Mouse (Mus musculus): ENCODE measurements at regions not wholly inside any gene's neighbourhood (a gene's known extent, or its start where the extent isn't known, plus 50 kb on each side); places are given as distances from the start of the nearest gene placed in this dataset.

GRCm38 (mm10) chr7:72362690-72363089 is 56.3 kb upstream of the Mctp2 start:
- peak; percentile 74 for DNase-seq (ENCODE audit: low read depth, low spot score)

- peak; percentile 49 for DNase-seq (ENCODE audit: low read depth, low spot score)
Observed at GRCm38 (mm10) chr7:72391323-72391722, 84.9 kb upstream of the Mctp2 start.

- peak; percentile 48 for DNase-seq (ENCODE audit: low read depth, low spot score)
Observed at GRCm38 (mm10) chr7:72400056-72400455, 93.6 kb upstream of the Mctp2 start.

DNA sequence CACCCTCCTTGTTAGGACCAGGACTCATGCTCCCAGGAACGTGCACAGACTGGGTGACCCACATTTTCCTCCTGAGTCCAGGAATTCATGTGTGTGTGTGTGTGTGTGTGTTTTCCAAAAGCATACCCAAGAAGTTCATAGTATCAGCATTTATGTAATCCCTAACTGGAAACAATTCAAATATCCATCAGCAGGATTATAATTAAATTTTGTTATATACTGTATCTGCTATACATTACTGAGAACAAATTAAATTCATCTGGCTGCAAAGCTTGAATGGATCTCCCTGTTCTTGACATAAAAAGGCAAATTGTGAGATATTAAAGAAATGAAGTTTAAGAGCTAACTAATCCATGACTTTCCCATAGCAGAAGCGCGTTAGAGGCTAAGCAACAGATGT is 99.7 kb upstream of the Mctp2 start:
- no peak for DNase-seq (ENCODE audit: low read depth, low spot score)

- DNase-seq (ENCODE audit: low read depth, low spot score): no peak
Observed at GRCm38 (mm10) chr7:72408409-72408986, 102.1 kb upstream of the Mctp2 start.

- DNase-seq (ENCODE audit: low read depth, low spot score): no peak
Observed at GRCm38 (mm10) chr7:72438552-72438951, 132.1 kb upstream of the Mctp2 start.

DNA sequence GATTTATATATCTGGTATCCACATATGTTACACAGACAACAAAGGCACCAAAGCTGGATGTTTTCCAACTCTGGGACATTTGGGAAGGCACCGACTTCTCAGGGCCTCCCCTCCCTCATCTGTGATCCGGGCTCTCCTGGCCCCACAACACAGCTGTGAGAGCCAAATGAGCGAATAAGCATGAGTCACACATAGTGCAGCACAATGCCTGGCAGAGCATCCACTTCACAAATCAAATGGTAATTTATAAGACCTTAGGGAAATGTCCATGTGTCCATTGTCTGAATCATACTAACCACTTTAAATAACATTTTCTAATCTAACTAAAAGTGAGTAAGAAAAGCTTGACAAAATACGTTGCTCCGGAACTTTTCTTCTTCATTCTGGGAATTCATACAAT is 135.6 kb upstream of the Mctp2 start:
- no peak for DNase-seq (ENCODE audit: low read depth, low spot score)

GRCm38 (mm10) chr7:72444016-72444415 is 137.6 kb upstream of the Mctp2 start:
- no peak for DNase-seq (ENCODE audit: low read depth, low spot score)

DNA sequence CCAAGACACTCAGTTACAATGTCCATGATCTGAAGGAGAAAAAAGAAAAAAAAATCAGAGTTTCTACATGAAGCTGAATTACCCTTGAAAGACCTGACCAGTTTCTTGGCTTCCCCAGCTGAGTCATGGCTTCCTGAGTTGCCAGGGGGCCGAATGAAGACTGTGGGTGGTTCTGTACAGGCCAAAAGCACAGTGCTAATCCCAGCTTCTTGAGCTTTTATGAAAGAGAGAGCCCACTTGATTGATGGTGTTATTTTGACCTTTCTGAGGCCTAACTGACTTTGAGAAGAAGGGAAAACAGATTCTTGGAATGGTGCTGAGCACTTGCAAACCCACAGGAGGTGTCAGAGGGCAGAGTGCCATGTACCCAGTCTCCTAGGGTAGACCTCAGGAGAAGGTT is 138.4 kb upstream of the Mctp2 start:
- DNase-seq (ENCODE audit: low read depth, low spot score): no peak

DNA sequence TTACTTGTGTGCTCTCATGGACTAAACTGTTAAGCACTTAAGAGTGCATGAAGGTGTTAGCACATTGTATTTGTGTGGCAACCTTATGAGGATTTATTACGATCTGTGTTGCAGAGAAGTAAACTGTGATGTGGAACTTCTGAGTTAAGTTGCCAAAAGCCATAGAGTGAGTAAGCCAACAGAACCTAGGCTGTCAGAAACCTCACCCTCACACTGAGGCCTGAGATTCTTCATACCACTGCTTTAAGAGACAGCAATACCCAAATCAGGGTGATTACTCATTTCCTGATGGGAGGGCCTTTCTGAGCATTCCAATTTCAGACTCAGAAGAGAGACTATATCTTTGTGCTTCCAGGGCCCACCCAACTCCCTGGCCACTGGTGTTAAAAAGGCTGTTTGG is 140.5 kb upstream of the Mctp2 start:
- DNase-seq (ENCODE audit: low read depth, low spot score): no peak

DNA sequence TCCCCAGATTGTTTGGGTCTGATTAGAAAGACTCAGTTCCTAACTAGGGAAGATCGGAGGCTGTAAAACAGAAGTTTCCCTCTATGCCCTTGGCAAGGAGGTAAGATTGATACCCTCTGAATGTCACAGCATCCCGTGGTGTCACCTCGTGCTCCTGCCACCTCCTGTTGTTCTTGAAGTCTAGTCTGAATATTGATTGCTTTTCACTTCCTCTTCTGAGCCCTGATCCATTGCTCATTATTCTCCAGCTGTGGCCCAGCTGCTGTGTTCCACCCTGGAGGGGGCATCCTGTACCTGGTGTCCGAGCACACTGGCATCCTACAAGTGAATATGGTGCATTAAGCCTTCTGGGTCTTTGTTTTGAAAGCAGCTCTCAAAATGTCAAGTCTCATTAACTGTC is 156.6 kb upstream of the Mctp2 start:
- DNase-seq (ENCODE audit: low read depth, low spot score): no peak

GRCm38 (mm10) chr7:72464658-72465057 is 158.2 kb upstream of the Mctp2 start:
- DNase-seq (ENCODE audit: low read depth, low spot score): no peak

- DNase-seq (ENCODE audit: low read depth, low spot score): no peak
Observed at GRCm38 (mm10) chr7:72469691-72470090, 163.3 kb upstream of the Mctp2 start.

DNA sequence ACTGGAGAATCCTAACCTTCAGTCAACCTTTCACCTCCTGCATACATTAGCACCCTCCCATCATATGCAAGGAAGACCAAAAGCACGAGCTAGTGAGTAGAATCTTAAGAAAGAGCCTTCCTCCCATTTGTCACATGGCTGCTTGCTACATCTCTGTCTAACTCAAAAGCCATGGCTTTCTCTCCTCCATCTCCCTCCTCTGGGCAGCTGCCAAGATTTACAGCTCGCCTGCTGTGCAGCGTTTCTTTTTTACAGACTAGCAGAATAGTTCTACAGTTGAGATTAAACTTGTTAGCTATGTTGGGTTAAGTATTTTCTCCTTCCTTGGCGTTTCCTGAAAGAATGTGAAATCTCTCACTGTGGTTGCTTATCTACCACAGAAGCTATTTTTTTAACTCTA is 168.3 kb upstream of the Mctp2 start:
- DNase-seq (ENCODE audit: low read depth, low spot score): no peak

DNA sequence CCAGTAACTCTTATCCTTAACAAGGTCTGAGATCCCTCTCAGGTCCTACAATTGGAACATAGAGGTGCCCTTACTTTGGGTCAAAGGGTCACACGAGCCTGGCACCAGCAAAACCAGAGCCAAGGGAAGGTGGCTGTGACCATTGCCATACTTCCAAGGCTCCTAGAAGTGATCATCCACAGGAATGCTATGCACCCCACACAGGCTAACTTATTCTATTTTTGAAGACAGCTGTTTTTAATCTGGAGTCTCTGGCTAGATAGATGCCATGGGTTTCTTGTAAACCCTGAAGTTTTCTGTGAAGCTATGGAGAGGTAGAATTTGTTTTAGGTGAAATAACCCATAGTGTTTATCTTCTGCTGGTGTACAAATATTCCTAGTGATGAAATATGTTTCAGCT is 172.5 kb upstream of the Mctp2 start:
- no peak for DNase-seq (ENCODE audit: low read depth, low spot score)

DNA sequence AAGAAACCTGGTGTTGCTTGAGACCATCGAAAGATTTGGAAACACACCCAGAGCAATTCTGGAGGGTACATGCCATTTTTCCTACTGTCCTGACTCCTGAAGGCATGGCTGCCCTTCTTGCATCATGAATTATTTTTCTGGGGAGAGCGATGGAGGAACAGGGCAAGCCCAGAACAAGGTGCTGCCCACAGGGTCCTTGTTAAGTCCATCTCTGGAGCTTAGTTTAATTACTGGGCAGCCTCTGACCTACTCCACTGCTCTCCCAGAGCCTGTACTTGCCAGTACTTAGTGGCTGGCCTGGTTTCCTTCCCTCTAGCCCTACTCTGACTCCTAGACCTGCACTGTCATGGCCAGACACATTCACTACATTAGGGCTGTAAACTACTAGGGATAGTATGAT is 174.9 kb upstream of the Mctp2 start:
- no peak for DNase-seq (ENCODE audit: low read depth, low spot score)

DNA sequence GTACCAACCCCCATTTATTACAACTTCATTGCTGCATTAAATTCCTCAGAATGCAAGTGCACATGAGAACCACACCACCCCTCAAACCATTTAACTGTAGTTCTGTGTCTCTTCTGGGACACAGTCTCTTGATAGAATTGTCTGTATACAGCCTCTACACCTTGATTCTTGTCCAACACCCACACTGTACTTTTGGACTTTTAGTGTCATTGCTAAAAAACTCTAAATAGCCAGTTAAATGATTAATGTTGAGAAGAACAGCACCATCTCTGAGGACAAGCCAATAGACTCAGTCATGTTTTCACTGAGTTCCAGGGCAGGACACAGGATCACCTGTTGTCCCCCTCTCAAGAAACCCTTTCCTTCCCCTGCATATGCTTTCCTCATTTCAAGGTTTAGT is 183.8 kb upstream of the Mctp2 start:
- no peak for DNase-seq (ENCODE audit: low read depth, low spot score)

- no peak for DNase-seq (ENCODE audit: low read depth, low spot score)
Observed at GRCm38 (mm10) chr7:72493292-72493691, 186.9 kb upstream of the Mctp2 start.

DNA sequence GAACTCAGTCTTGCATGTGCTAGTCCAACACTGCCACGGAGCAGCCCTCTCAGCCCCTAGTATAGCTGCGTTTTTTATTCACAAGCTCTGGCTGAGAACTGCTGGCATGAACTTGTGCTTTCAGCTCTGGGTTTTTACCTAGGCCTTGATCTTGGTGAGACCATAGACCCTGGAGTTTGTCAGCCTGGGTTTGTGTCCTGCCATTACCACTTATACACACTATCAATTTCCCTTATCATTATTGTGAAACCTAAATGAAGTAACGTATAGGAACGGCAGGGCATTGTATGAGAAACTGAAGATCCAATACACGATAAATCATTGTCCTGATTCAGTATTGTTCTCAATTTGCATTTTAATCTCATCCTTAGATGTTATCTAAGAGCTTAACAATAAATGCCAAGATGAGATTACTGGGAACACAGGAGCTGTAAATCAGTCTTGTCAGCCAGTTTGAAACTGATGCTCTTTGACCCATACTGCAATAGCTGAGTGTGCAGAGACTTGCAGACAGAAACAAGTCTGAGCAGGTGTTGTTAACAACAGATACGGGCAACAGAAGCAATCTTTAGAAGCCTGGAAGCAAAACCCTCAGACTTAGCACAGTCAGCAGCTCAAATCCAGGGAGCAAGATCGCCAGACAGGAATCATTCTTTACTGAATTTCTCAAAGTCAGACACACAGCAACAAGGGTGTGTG is 190.7 kb upstream of the Mctp2 start:
- DNase-seq (ENCODE audit: low read depth, low spot score): no peak

DNA sequence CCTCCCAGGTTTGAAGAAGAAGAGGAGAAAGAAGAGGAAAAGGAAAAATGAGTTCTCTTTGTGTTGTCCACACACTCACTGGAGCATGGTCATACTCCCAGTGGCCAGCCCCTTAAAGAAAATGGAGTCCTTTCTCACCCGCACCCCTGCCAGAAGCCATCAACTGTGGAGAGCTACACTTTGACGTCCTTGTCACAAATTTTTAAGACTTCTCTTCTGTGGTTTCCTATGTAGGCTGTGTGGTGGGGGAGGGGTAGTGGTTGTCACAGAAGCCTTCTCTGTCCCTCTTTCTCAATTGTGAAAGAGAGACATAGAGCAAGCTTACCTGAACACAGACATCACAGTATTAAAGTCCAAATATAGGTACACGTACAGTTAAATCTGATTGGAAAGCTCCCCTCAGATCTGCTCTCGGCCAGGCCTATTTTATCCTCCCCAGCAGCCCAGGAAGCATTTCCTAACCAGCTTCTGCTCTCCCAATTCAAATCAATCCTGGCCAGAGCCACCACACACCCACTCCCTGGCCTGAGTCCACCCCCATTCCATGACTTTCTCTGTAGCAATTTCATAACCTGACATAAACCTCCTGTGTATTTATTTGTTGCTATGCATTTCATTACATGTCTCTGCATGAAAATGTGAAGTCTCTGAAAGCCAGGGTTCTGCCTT is 192.3 kb upstream of the Mctp2 start:
- DNase-seq (ENCODE audit: low read depth, low spot score): no peak

DNA sequence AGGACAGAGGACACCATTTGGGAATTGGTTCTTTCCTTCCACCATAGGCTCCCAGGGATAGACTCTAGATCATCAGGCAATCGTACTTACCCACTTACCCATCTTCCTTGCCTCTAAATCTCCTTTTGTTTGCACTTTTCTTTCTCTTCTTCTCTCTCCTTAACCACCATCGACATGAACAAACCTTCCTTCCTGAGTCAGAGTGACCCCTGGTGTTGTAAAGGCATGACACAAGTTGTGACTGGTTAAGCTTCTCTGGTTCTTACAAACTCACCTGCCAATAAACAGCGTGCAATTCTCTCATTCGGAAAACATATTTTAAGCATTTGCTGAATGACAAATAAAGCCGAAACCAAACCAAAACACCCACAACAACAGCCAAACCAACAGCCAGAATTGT is 193.4 kb upstream of the Mctp2 start:
- DNase-seq (ENCODE audit: low read depth, low spot score): no peak

- no peak for DNase-seq (ENCODE audit: low read depth, low spot score)
Observed at GRCm38 (mm10) chr7:72500190-72500589, 193.8 kb upstream of the Mctp2 start.

DNA sequence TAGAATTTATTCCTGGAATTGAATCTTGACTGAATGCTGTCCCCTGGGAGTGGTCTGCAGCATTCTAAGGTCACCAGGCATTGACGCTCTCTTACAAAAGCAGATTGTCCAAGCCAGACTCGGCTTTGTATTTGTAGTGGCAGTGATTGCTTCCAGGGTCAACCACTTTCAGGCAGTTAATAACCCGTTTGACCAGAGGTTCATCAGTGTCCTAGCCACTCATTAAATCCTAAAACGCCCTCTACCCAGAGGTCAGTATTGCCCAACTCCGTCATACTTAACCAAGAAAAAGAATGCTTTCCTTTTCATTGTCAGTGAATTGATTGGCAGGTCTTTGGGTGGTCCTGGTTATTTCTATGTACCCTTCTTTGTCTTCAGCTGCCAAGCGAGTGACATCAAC is 194.6 kb upstream of the Mctp2 start:
- DNase-seq (ENCODE audit: low read depth, low spot score): no peak

Data from A20 (cell line).